Mouse (Mus musculus) cerebellum, postnatal 36 days (tissue): ENCODE results near the gene Gm813.

Experiments
- DNase-seq, 2 experiments: peaks; one replicate each; pipeline ENCODE4 v3.0.0; 2021 to 2022; ENCODE audit warnings: mixed read lengths in 2 of 2

Gm813 gene

GRCm38 (mm10) chr16:58603831-58604230, 12.9 kb downstream of the Gm813 start:
- no peak for DNase-seq

GRCm38 (mm10) chr16:58600846-58601245, 15.9 kb downstream of the Gm813 start:
- DNase-seq: peak in 1 of 2 experiments; percentile 23

GRCm38 (mm10) chr16:58591299-58591698, 25.5 kb downstream of the Gm813 start:
- no peak for DNase-seq

GRCm38 (mm10) chr16:58589444-58589843, 27.3 kb downstream of the Gm813 start:
- no peak for DNase-seq

GRCm38 (mm10) chr16:58573949-58574722, 42.6 kb downstream of the Gm813 start:
- DNase-seq: no peak

- DNase-seq: no peak
Measured at GRCm38 (mm10) chr16:58570694-58571264, 46.0 kb downstream of the Gm813 start.
